Mouse (Mus musculus): ENCODE measurements around the gene Egfr.

The Egfr gene

GRCm38 (mm10) chr11:16895441-16896356 is 143.7 kb downstream of the Egfr start:
- DNase-seq (ENCODE audit: low spot score in 2 of 2), result no peak

- DNase-seq (ENCODE audit: low spot score in 2 of 2), result no peak
Measured at GRCm38 (mm10) chr11:16897681-16898080, 145.7 kb downstream of the Egfr start.

GRCm38 (mm10) chr11:16900182-16900581 is 148.2 kb downstream of the Egfr start:
- no peak for DNase-seq (ENCODE audit: low spot score in 2 of 2)

- no peak for DNase-seq (ENCODE audit: low spot score in 2 of 2)
Measured at GRCm38 (mm10) chr11:16900653-16901416, 148.8 kb downstream of the Egfr start.

- DNase-seq (ENCODE audit: low spot score in 2 of 2), result no peak
Measured at GRCm38 (mm10) chr11:16904302-16905011, 152.5 kb downstream of the Egfr start.

- DNase-seq (ENCODE audit: low spot score in 2 of 2), result no peak
Measured at GRCm38 (mm10) chr11:16905012-16905332, 153.0 kb downstream of the Egfr start.

GRCm38 (mm10) chr11:16906530-16906929 is 154.5 kb downstream of the Egfr start:
- no peak for DNase-seq (ENCODE audit: low spot score in 2 of 2)

- no peak for DNase-seq (ENCODE audit: low spot score in 2 of 2)
Measured at GRCm38 (mm10) chr11:16907517-16908129, 155.6 kb downstream of the Egfr start.

- no peak for DNase-seq (ENCODE audit: low spot score in 2 of 2)
Measured at GRCm38 (mm10) chr11:16914756-16915155, 162.8 kb downstream of the Egfr start.

- no peak for DNase-seq (ENCODE audit: low spot score in 2 of 2)
Measured at GRCm38 (mm10) chr11:16915850-16916249, 163.8 kb downstream of the Egfr start.

GRCm38 (mm10) chr11:16917512-16917911 is 165.5 kb downstream of the Egfr start:
- DNase-seq (ENCODE audit: low spot score in 2 of 2), result no peak

- DNase-seq (ENCODE audit: low spot score in 2 of 2), result no peak
Measured at GRCm38 (mm10) chr11:16932159-16932558, 180.2 kb downstream of the Egfr start.

- DNase-seq (ENCODE audit: low spot score in 2 of 2), result no peak
Measured at GRCm38 (mm10) chr11:16935577-16936236, 183.7 kb downstream of the Egfr start.

GRCm38 (mm10) chr11:16941103-16941793 is 189.2 kb downstream of the Egfr start:
- peak in 1 of 2 experiments; percentile 38 for DNase-seq (ENCODE audit: low spot score in 2 of 2)

GRCm38 (mm10) chr11:16941973-16942452 is 190.0 kb downstream of the Egfr start:
- DNase-seq (ENCODE audit: low spot score in 2 of 2), result peak in 1 of 2 experiments; percentile 76

- DNase-seq (ENCODE audit: low spot score in 2 of 2), result peak in 1 of 2 experiments; percentile 21
Measured at GRCm38 (mm10) chr11:16943016-16943415, 191.0 kb downstream of the Egfr start.

- peak in 1 of 2 experiments; percentile 44 for DNase-seq (ENCODE audit: low spot score in 2 of 2)
Measured at GRCm38 (mm10) chr11:16948756-16949155, 196.8 kb downstream of the Egfr start.

- DNase-seq (ENCODE audit: low spot score in 2 of 2), result no peak
Measured at GRCm38 (mm10) chr11:16950226-16950975, 198.4 kb downstream of the Egfr start.

GRCm38 (mm10) chr11:16950976-16951760 is 199.2 kb downstream of the Egfr start, which contains the start of gene Fbxo48:
Fbxo48 (plus strand) TSS chr11:16951375.
- peak; percentile 77 to 92 for DNase-seq (ENCODE audit: low spot score in 2 of 2)
